Mouse (Mus musculus) gastrocnemius, postnatal 14 days (tissue): ENCODE measurements around the gene Zfp768. TPM values are rescaled to one million over a fixed set of nuclear protein-coding genes. Genes with fewer than 3 reads are reported as not detected.

Experiments used
- DNase-seq: peaks from one replicate; pipeline ENCODE4 v3.0.0; 2021; ENCODE audit warnings: mixed read lengths
- intact Hi-C: fragments of 180-260 bp; cut with DNase I; formaldehyde crosslinking; loops from one replicate; pipeline ENCODE4 v1.15.1; 2025; ENCODE audit warnings: low total_unique reads
- total RNA-seq, 2 experiments: library from RNA; stranded (reverse); gene quantifications; 2 replicates each; pipeline ENCODE4 v1.2.3; 2021

Gene Zfp768
- total RNA-seq, 2 experiments from 2014 or later: 21.4 to 25.7 TPM

- no peak for DNase-seq
- intact Hi-C loops: no loop called here
Measured at GRCm38 (mm10) chr7:127321106-127321505, 24.3 kb downstream of the Zfp768 start.

- intact Hi-C loops: no loop called here
Measured at GRCm38 (mm10) chr7:127313912-127314311, 31.5 kb downstream of the Zfp768 start.

GRCm38 (mm10) chr7:127309951-127310350, 35.4 kb downstream of the Zfp768 start:
- intact Hi-C loops: no loop called here
- no peak for DNase-seq

More at GRCm38 (mm10) chr7:127313912-127314311, 31.5 kb downstream of the Zfp768 start:
- DNase-seq: no peak

- no peak for DNase-seq
- intact Hi-C loops: no loop called here
Measured at GRCm38 (mm10) chr7:127308887-127309286, 36.5 kb downstream of the Zfp768 start.

- intact Hi-C loops: no loop called here
- DNase-seq: no peak
Measured at GRCm38 (mm10) chr7:127308431-127308830, 37.0 kb downstream of the Zfp768 start.

GRCm38 (mm10) chr7:127297586-127298193, 47.7 kb downstream of the Zfp768 start:
- intact Hi-C loops: no loop called here
- DNase-seq: no peak

GRCm38 (mm10) chr7:127296786-127297555, 48.4 kb downstream of the Zfp768 start:
- intact Hi-C loops: no loop called here
- DNase-seq: no peak

- no peak for DNase-seq
- intact Hi-C loops: no loop called here
Measured at GRCm38 (mm10) chr7:127296098-127296497, 49.3 kb downstream of the Zfp768 start, which contains the start of gene Itgal. Gene Itgal (plus strand): TSS chr7:127296260.

Other genes with a start within 250 kb of the Zfp768 start
- 1 to 10 TPM in 1 of 2 experiments, under 1 TPM in 1; 0.97 to 1.4 TPM for gene Qprt, start 223.4 kb downstream of the Zfp768 start, total RNA-seq
- under 1 TPM; 0.24 to 0.27 TPM for gene Spn, start 207.8 kb downstream of the Zfp768 start, total RNA-seq
- gene Cd2bp2, start 149.5 kb downstream of the Zfp768 start, total RNA-seq: 10 to 100 TPM; 30.0 to 32.0 TPM
- gene Tbc1d10b, start 137.1 kb downstream of the Zfp768 start, total RNA-seq: 10 to 100 TPM; 32.1 to 32.9 TPM
- gene Mylpf, start 136.7 kb downstream of the Zfp768 start, total RNA-seq: over 10,000 TPM; 57,620 to 58,231 TPM
- gene Zfp553, start 112.5 kb downstream of the Zfp768 start, total RNA-seq: 1 to 10 TPM; 4.2 to 5.4 TPM
- 1 to 10 TPM; 4.2 to 5.0 TPM for gene Sept1, start 112.5 kb downstream of the Zfp768 start, total RNA-seq
- gene Zfp771, start 101.3 kb downstream of the Zfp768 start, total RNA-seq: 10 to 100 TPM; 18.0 to 21.6 TPM
- gene Dctpp1, start 84.9 kb downstream of the Zfp768 start, total RNA-seq: 10 to 100 TPM; 24.7 to 27.0 TPM
- gene Sephs2, start 71.5 kb downstream of the Zfp768 start, total RNA-seq: 10 to 100 TPM; 19.3 to 23.1 TPM
- under 1 TPM; 0.42 to 0.62 TPM for gene Itgal, start 49.3 kb downstream of the Zfp768 start, total RNA-seq
- 1 to 10 TPM; 2.9 to 3.2 TPM for gene Zfp747, start 30.5 kb upstream of the Zfp768 start, total RNA-seq
- gene 9130019O22Rik, start 41.6 kb upstream of the Zfp768 start, total RNA-seq: 1 to 10 TPM; 1.7 TPM
- gene E430018J23Rik, start 48.0 kb upstream of the Zfp768 start, total RNA-seq: 1 to 10 TPM; 2.0 to 2.4 TPM
- 1 to 10 TPM; 2.1 to 3.1 TPM for gene Zfp764, start 61.2 kb upstream of the Zfp768 start, total RNA-seq
- gene Zfp688, start 76.5 kb upstream of the Zfp768 start, total RNA-seq: 1 to 10 TPM; 2.2 to 2.6 TPM
- gene Zfp689, start 103.6 kb upstream of the Zfp768 start, total RNA-seq: 1 to 10 TPM; 1.0 to 1.5 TPM
- gene Prr14, start 114.0 kb upstream of the Zfp768 start, total RNA-seq: 10 to 100 TPM; 17.2 to 19.4 TPM
- 10 to 100 TPM; 20.0 to 24.1 TPM for gene Fbrs, start 133.6 kb upstream of the Zfp768 start, total RNA-seq
- gene Srcap, start 166.4 kb upstream of the Zfp768 start, total RNA-seq: 10 to 100 TPM; 45.4 to 46.3 TPM
- 1 to 10 TPM; 8.4 to 8.5 TPM for gene Gm42715, start 174.0 kb upstream of the Zfp768 start, total RNA-seq
- not detected for gene Tmem265, start 215.8 kb upstream of the Zfp768 start, total RNA-seq
- 10 to 100 TPM; 10.1 to 10.7 TPM for gene Phkg2, start 227.8 kb upstream of the Zfp768 start, total RNA-seq
- 1 to 10 TPM; 1.8 to 4.5 TPM for gene Ccdc189, start 243.0 kb upstream of the Zfp768 start, total RNA-seq
- gene Rnf40, start 243.2 kb upstream of the Zfp768 start, total RNA-seq: 10 to 100 TPM; 24.4 to 28.7 TPM